Mouse (Mus musculus): ENCODE data around the gene Uaca. TPM values are rescaled to one million over a fixed set of nuclear protein-coding genes. Genes with fewer than 3 reads are reported as not detected.

The Uaca gene
- polyA plus RNA-seq, 1 experiment from 2014 or later = 4.8 TPM

DNA sequence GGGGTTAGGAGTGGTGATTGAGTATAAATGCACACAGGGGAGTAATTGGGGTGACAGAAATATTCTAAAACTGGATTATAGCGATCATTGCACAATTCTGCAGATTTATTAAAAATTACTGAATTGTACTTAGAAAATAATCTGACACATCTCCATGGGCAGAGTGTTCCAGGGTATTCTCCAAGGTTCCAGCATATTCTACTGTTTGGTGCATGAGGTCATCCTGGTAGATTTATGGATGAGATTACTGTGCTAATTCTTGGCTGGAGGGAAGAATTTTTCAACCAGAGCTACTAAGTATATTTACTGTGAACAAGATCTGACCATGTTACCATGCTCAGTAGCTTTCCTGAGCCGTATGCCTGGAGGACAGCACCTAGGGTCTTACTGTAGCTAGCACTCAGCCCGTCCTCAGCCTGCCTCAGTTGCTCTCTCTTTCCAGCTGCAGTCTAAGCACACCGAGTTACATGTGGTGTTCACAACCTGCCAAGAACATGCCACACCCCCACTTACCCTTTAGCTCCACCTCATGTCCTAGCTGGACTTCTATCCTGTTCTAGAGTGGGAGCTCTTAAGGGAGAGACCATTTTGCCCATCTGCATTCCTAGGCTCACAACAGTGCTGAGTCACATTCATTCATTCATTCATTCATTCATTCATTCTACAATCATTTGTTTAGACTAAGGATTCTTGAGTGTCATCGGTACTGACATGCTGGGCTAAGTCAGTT is 104.1 kb downstream of the Uaca start:
- no peaks in the 10 kb centered on the region for H3K36me3 ChIP-seq (ENCODE audit: control insufficient read depth, insufficient read depth, low read length)
- H3K27me3 ChIP-seq (ENCODE audit: control insufficient read depth, insufficient read depth, low read length) = no peaks in the 10 kb centered on the region
- WGBS = 72% methylated on average over 5 of the region's 5 CpGs
- no peak overlapping the region for H3K9ac ChIP-seq (replicated peaks; ENCODE audit: low read depth, low read length)
- no peak overlapping the region for H3K4me3 ChIP-seq (ENCODE audit: low read depth, low read length)
- no peaks in the 10 kb centered on the region for H3K9me3 ChIP-seq (ENCODE audit: control insufficient read depth, low read length)
- peaks cover 5% of the 10 kb centered on the region; the same call in 1 of the 2 replicates for H3K4me1 ChIP-seq (ENCODE audit: control insufficient read depth, insufficient read depth, low read length)
- ATAC-seq (ENCODE audit: low read depth) = no peak
- H3K4me2 ChIP-seq (ENCODE audit: low read depth, low read length) = no peak overlapping the region
- H3K27ac ChIP-seq (ENCODE audit: low read depth, low read length) = no peak overlapping the region

DNA sequence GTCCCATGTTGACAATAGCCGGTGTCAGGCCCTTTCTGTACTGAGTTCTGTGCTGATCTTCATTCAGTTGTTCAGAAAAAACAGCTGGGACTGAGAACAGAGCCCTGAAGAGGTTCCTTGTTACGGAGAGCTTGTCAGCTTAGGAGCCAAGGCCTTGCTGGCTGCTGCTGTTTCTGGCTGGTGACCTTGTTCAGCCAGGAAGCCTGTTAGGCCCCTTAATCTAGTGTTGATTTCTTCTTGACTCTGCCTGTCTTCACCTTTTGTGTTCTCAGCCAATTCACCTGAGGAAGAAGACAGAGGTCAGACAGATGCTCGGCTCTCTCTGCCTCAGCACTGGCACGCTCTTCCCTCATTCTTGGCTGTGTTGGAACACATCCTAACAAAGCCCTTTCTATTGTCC is 104.9 kb downstream of the Uaca start:
- ATAC-seq (ENCODE audit: low read depth) = no peak
- Histone ChIP-seq H3K36me3 (ENCODE audit: control insufficient read depth, insufficient read depth, low read length) (no peaks in the 10 kb centered on the region), H3K4me3 (ENCODE audit: low read depth, low read length) (no peak overlapping the region), H3K27me3 (ENCODE audit: control insufficient read depth, insufficient read depth, low read length) (no peaks in the 10 kb centered on the region), H3K9me3 (ENCODE audit: control insufficient read depth, low read length) (no peaks in the 10 kb centered on the region), H3K9ac (replicated peaks; ENCODE audit: low read depth, low read length) (no peak overlapping the region), H3K4me2 (ENCODE audit: low read depth, low read length) (no peak overlapping the region), H3K4me1 (ENCODE audit: control insufficient read depth, insufficient read depth, low read length) (peaks cover 5% of the 10 kb centered on the region; the same call in 1 of the 2 replicates), H3K27ac (ENCODE audit: low read depth, low read length) (no peak overlapping the region)
- 55% methylated on average over 4 of the region's 4 CpGs for WGBS

DNA sequence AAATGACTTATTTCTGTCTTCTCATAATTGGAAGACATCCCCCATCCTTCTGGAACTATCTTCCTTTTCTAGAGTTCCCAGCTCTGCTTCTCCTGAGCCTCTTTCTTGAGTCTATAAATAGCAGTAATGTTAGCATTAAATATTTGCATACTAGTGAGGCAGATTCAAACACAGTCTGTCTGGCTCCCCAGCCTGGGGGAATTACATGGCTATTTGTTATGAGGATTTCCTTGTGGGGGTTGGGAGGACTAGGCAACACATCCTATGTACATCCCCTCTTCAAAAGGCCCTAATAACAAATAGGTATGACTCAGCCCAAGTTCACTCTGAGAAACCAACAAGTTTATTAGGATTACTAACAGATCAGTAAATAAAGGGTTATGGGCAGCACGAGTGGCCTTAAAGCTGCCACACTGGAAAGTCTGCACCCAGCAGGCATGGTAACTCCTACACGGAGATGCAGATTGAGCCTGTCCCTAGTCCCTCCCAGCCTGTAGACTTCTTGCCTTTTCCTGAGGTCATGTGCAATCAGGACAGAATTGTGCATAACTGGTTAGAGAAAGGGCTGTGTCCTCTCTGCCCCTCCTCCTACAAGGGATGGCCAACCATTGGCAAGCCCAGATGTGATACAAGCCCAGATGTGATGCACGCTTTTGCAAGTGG is 105.6 kb downstream of the Uaca start:
- no peak overlapping the region for H3K4me3 ChIP-seq (ENCODE audit: low read depth, low read length)
- ATAC-seq (ENCODE audit: low read depth) = no peak
- WGBS = 74% methylated on average over 3 of the region's 3 CpGs
- H3K27ac ChIP-seq (ENCODE audit: low read depth, low read length) = no peak overlapping the region
- peaks cover 5% of the 10 kb centered on the region; the same call in 1 of the 2 replicates for H3K4me1 ChIP-seq (ENCODE audit: control insufficient read depth, insufficient read depth, low read length)
- no peak overlapping the region for H3K9ac ChIP-seq (replicated peaks; ENCODE audit: low read depth, low read length)
- H3K9me3 ChIP-seq (ENCODE audit: control insufficient read depth, low read length) = no peaks in the 10 kb centered on the region
- H3K4me2 ChIP-seq (ENCODE audit: low read depth, low read length) = no peak overlapping the region
- no peaks in the 10 kb centered on the region for H3K36me3 ChIP-seq (ENCODE audit: control insufficient read depth, insufficient read depth, low read length)
- H3K27me3 ChIP-seq (ENCODE audit: control insufficient read depth, insufficient read depth, low read length) = no peaks in the 10 kb centered on the region

DNA sequence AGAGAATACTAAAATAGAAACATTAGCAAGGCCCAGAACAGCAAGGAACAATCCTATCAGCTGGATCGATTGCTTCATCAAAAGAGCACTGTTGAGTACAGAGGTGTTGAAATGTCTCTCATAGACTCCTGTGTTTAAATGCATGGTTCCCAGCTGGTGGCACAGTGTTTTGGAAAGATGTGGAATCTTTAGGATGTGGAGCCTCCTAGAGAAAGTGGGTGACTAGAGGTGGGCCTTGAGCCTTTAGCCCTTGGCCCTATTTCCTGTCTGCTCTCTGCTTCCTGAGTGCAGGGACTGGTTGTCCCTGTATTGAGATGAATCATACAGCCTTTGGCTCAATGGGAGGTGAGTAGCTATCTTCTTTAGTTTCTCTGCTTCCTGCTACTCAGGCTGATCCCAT is 117.9 kb downstream of the Uaca start:
- Histone ChIP-seq H3K9ac (replicated peaks; ENCODE audit: low read depth, low read length) (no peak overlapping the region), H3K27ac (ENCODE audit: low read depth, low read length) (no peak overlapping the region), H3K4me3 (ENCODE audit: low read depth, low read length) (no peak overlapping the region), H3K36me3 (ENCODE audit: control insufficient read depth, insufficient read depth, low read length) (no peaks in the 10 kb centered on the region), H3K27me3 (ENCODE audit: control insufficient read depth, insufficient read depth, low read length) (no peaks in the 10 kb centered on the region), H3K9me3 (ENCODE audit: control insufficient read depth, low read length) (no peaks in the 10 kb centered on the region), H3K4me1 (ENCODE audit: control insufficient read depth, insufficient read depth, low read length) (no peaks in the 10 kb centered on the region), H3K4me2 (ENCODE audit: low read depth, low read length) (no peak overlapping the region)
- ATAC-seq (ENCODE audit: low read depth) = no peak
- 90% methylated on average over 1 of the region's 1 CpGs for WGBS

DNA sequence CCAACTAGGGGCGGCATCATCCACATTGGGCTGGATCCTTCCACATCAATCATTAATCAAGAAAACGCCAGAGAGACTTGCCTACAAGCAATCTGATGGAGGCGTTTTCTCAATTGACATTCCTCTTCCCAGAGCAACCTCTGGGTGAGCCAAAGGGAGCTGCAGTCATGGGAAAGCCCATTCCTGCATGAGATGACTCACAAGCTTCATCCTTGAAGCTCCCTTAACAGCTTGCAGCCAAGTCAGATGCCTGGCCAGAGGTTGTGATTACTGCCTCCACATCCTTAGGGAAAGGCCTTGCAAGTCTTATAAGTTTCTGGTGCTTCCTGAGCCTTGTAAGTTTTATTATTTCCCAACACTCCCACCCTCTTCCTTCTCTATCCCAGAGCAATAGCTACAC is 119.3 kb downstream of the Uaca start:
- Histone ChIP-seq H3K4me3 (ENCODE audit: low read depth, low read length) (no peak overlapping the region), H3K9me3 (ENCODE audit: control insufficient read depth, low read length) (no peaks in the 10 kb centered on the region), H3K27me3 (ENCODE audit: control insufficient read depth, insufficient read depth, low read length) (no peaks in the 10 kb centered on the region), H3K36me3 (ENCODE audit: control insufficient read depth, insufficient read depth, low read length) (no peaks in the 10 kb centered on the region), H3K4me1 (ENCODE audit: control insufficient read depth, insufficient read depth, low read length) (no peaks in the 10 kb centered on the region), H3K9ac (replicated peaks; ENCODE audit: low read depth, low read length) (no peak overlapping the region), H3K4me2 (ENCODE audit: low read depth, low read length) (no peak overlapping the region), H3K27ac (ENCODE audit: low read depth, low read length) (no peak overlapping the region)
- 84% methylated on average over 3 of the region's 3 CpGs for WGBS
- ATAC-seq (ENCODE audit: low read depth) = no peak

DNA sequence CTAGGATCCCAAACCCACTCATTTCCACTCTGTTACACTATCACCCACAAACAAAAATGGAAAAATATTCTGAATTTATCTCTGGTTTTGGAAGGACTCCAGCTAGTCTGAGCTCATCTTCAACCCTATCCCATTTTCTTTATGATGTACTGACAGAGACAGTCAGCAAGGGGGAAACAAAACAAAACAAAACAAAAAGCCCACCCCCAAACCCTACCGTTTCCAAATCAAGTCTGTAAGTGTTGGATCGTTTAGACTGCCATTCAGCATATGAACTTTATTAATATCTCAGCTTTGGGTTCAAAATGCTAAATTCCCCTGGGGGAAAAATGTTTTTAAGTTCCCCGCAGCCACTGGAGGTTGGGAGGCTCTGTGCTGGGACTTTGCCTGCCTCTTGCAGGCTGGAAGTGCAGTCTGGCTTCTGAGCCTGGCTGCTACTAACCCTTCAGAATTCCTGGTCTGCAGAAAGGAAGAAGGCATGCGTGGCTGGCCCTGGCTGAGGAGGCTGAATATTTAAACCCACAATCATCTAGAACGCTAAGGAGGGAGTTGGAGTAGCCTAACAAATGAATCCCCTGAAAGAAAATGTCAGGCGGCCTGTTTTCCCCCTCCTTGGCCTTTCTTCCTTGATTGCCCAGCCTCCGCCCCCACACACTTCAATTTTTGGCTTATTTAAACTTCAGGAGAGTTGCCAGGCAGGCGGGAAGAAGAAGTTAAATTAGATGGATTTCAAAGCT is 125.8 kb downstream of the Uaca start:
- Histone ChIP-seq H3K27me3 (ENCODE audit: control insufficient read depth, insufficient read depth, low read length) (no peaks in the 10 kb centered on the region), H3K9ac (replicated peaks; ENCODE audit: low read depth, low read length) (no peak overlapping the region), H3K4me3 (ENCODE audit: low read depth, low read length) (no peak overlapping the region), H3K36me3 (ENCODE audit: control insufficient read depth, insufficient read depth, low read length) (no peaks in the 10 kb centered on the region), H3K27ac (ENCODE audit: low read depth, low read length) (no peak overlapping the region), H3K4me2 (ENCODE audit: low read depth, low read length) (no peak overlapping the region), H3K4me1 (ENCODE audit: control insufficient read depth, insufficient read depth, low read length) (no peaks in the 10 kb centered on the region), H3K9me3 (ENCODE audit: control insufficient read depth, low read length) (no peaks in the 10 kb centered on the region)
- 57% methylated on average over 8 of the region's 8 CpGs for WGBS
- ATAC-seq (ENCODE audit: low read depth) = no peak

DNA sequence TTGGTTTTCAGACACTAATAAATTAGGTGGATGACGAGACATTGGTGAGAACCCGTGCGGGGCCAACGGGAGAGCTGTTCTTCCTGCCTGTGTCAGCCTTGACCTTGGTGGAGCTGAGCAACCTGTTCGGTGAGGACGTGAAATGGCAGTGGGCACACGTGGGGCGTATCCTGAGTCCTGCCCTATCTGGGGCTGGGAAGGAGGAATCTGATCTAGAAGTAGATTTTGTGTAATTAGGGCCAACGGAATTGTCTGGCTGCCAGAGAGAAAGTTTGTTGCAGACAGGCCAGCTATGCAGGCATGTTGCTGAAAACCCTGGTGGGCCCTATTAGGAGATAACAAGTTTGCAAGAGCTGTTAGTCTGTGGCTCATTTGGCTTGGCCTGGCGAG is 126.3 kb downstream of the Uaca start:
- no peaks in the 10 kb centered on the region for H3K4me1 ChIP-seq (ENCODE audit: control insufficient read depth, insufficient read depth, low read length)
- no peak overlapping the region for H3K4me2 ChIP-seq (ENCODE audit: low read depth, low read length)
- no peaks in the 10 kb centered on the region for H3K36me3 ChIP-seq (ENCODE audit: control insufficient read depth, insufficient read depth, low read length)
- WGBS = 71% methylated on average over 10 of the region's 10 CpGs
- no peak overlapping the region for H3K27ac ChIP-seq (ENCODE audit: low read depth, low read length)
- no peaks in the 10 kb centered on the region for H3K9me3 ChIP-seq (ENCODE audit: control insufficient read depth, low read length)
- no peak overlapping the region for H3K9ac ChIP-seq (replicated peaks; ENCODE audit: low read depth, low read length)
- no peaks in the 10 kb centered on the region for H3K27me3 ChIP-seq (ENCODE audit: control insufficient read depth, insufficient read depth, low read length)
- H3K4me3 ChIP-seq (ENCODE audit: low read depth, low read length) = no peak overlapping the region
- ATAC-seq (ENCODE audit: low read depth) = no peak

DNA sequence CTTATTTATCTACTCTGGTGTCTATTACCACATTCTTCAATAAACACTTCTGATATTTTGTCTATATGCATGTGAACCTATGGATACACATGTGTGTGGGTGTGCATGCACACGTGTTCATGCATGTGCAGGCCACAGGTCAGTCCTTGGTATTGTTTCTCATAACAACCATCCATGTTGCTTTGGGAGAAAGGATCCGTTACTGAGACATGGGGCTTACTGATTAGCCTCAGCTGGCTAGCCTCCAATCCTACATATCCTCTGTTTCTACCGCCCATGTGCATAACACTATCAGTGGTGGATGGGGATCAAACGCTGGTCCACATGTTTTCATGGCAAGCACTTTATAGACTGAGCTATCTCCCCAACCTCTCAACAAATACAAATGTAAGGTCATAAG is 126.9 kb downstream of the Uaca start:
- H3K4me2 ChIP-seq (ENCODE audit: low read depth, low read length) = no peak overlapping the region
- H3K9ac ChIP-seq (replicated peaks; ENCODE audit: low read depth, low read length) = no peak overlapping the region
- H3K36me3 ChIP-seq (ENCODE audit: control insufficient read depth, insufficient read depth, low read length) = no peaks in the 10 kb centered on the region
- H3K4me1 ChIP-seq (ENCODE audit: control insufficient read depth, insufficient read depth, low read length) = 0 out of 2 replicates have a peak, but pooled peaks cover under 1% of the 10 kb centered on the region
- ATAC-seq (ENCODE audit: low read depth) = no peak
- H3K27me3 ChIP-seq (ENCODE audit: control insufficient read depth, insufficient read depth, low read length) = no peaks in the 10 kb centered on the region
- no peak overlapping the region for H3K27ac ChIP-seq (ENCODE audit: low read depth, low read length)
- H3K4me3 ChIP-seq (ENCODE audit: low read depth, low read length) = no peak overlapping the region
- 95% methylated on average over 4 of the region's 4 CpGs for WGBS
- H3K9me3 ChIP-seq (ENCODE audit: control insufficient read depth, low read length) = no peaks in the 10 kb centered on the region

DNA sequence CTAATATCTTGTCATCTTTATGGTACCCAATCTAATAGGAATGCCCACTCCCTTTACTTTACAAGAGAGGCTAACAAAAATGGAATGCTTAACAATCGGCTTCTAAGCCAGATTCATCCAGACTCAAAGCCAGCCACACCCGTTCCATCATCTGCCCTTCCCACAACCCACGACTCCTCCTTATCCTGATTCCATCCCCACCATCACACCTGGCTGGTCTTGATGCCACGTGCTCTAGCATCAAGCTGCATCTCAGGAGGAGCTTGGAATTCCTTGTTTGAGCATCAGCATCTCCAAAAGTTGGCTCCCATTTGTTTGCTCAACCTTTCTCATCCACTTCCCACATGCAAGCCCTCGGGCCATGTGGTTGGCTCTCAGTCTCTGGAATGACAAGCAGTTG is 127.5 kb downstream of the Uaca start:
- WGBS = 88% methylated on average over 5 of the region's 5 CpGs
- no peak overlapping the region for H3K27ac ChIP-seq (ENCODE audit: low read depth, low read length)
- ATAC-seq (ENCODE audit: low read depth) = no peak
- no peaks in the 10 kb centered on the region for H3K36me3 ChIP-seq (ENCODE audit: control insufficient read depth, insufficient read depth, low read length)
- H3K27me3 ChIP-seq (ENCODE audit: control insufficient read depth, insufficient read depth, low read length) = no peaks in the 10 kb centered on the region
- no peak overlapping the region for H3K9ac ChIP-seq (replicated peaks; ENCODE audit: low read depth, low read length)
- H3K4me1 ChIP-seq (ENCODE audit: control insufficient read depth, insufficient read depth, low read length) = 0 out of 2 replicates have a peak, but pooled peaks cover 3% of the 10 kb centered on the region
- H3K4me3 ChIP-seq (ENCODE audit: low read depth, low read length) = no peak overlapping the region
- no peak overlapping the region for H3K4me2 ChIP-seq (ENCODE audit: low read depth, low read length)
- no peaks in the 10 kb centered on the region for H3K9me3 ChIP-seq (ENCODE audit: control insufficient read depth, low read length)

Data from neural tube, embryonic 14.5 days (tissue).